Mouse (Mus musculus): ENCODE results near the gene Atxn7l2. TPM values are rescaled to one million over a fixed set of nuclear protein-coding genes. Genes with fewer than 3 reads are reported as not detected.

Atxn7l2 gene
- polyA plus RNA-seq, 1 experiment from 2014 or later, result 4.3 TPM

GRCm38 (mm10) chr3:108209946-108210770 is 576 bp downstream of the Atxn7l2 start:
- Histone ChIP-seq H3K9me3 (ENCODE audit: control insufficient read depth, low read length) (no peaks in the 10 kb centered on the region), H3K4me1 (replicated peaks; ENCODE audit: control insufficient read depth, insufficient read depth) (peaks cover 5% of the 10 kb centered on the region; the same call in 1 of the 2 replicates), H3K4me3 (ENCODE audit: low read depth, low read length) (peak overlapping the region; percentile 76), H3K27ac (replicated peaks) (peak overlapping the region; percentile 91), H3K36me3 (ENCODE audit: control insufficient read depth, insufficient read depth, low read length) (no peaks in the 10 kb centered on the region; the same call in 1 of the 2 replicates), H3K9ac (ENCODE audit: low read length) (peak overlapping the region; percentile 87), H3K4me2 (replicated peaks; ENCODE audit: low read depth) (peak overlapping the region; percentile 94), H3K27me3 (ENCODE audit: control insufficient read depth, insufficient read depth, low read length) (no peaks in the 10 kb centered on the region)
- under 1% methylated on average over 71 of the region's 72 CpGs for WGBS
- TF ChIP-seq CTCF (IDR thresholded peaks at IDR 0.05; ENCODE audit: low read depth), result no peak
- no peak for TF ChIP-seq EP300 (optimal IDR thresholded peaks at IDR 0.05)
- DNase-seq (ENCODE audit: low spot score) (peak; percentile 96), ATAC-seq (ENCODE audit: low FRiP score, low TSS enrichment) (peak; percentile 95)

GRCm38 (mm10) chr3:108209536-108209935 is 1.2 kb downstream of the Atxn7l2 start:
- Histone ChIP-seq H3K27me3 (ENCODE audit: control insufficient read depth, insufficient read depth, low read length) (no peaks in the 10 kb centered on the region), H3K36me3 (ENCODE audit: control insufficient read depth, insufficient read depth, low read length) (no peaks in the 10 kb centered on the region; the same call in 1 of the 2 replicates), H3K4me1 (replicated peaks; ENCODE audit: control insufficient read depth, insufficient read depth) (peaks cover 5% of the 10 kb centered on the region; the same call in 1 of the 2 replicates), H3K4me3 (ENCODE audit: low read depth, low read length) (peak overlapping the region; percentile 76), H3K27ac (replicated peaks) (no peak overlapping the region), H3K9ac (ENCODE audit: low read length) (peak overlapping the region; percentile 87), H3K4me2 (replicated peaks; ENCODE audit: low read depth) (peak overlapping the region; percentile 73), H3K9me3 (ENCODE audit: control insufficient read depth, low read length) (no peaks in the 10 kb centered on the region)
- 5% methylated on average over 8 of the region's 8 CpGs for WGBS
- no peak for TF ChIP-seq EP300 (optimal IDR thresholded peaks at IDR 0.05)
- no peak for TF ChIP-seq CTCF (IDR thresholded peaks at IDR 0.05; ENCODE audit: low read depth)
- no peak for ATAC-seq (ENCODE audit: low FRiP score, low TSS enrichment)
- DNase-seq (ENCODE audit: low spot score), result no peak

- Histone ChIP-seq H3K9ac (ENCODE audit: low read length) (0 out of 2 replicates have a peak overlapping the region, but pooled peaks have one; percentile 87), H3K27ac (replicated peaks) (no peak overlapping the region), H3K4me2 (replicated peaks; ENCODE audit: low read depth) (peak overlapping the region; percentile 73; the same call in 1 of the 2 replicates), H3K36me3 (ENCODE audit: control insufficient read depth, insufficient read depth, low read length) (no peaks in the 10 kb centered on the region; the same call in 1 of the 2 replicates), H3K27me3 (ENCODE audit: control insufficient read depth, insufficient read depth, low read length) (no peaks in the 10 kb centered on the region), H3K9me3 (ENCODE audit: control insufficient read depth, low read length) (no peaks in the 10 kb centered on the region), H3K4me3 (ENCODE audit: low read depth, low read length) (peak overlapping the region; percentile 76), H3K4me1 (replicated peaks; ENCODE audit: control insufficient read depth, insufficient read depth) (peaks cover 5% of the 10 kb centered on the region; the same call in 1 of the 2 replicates)
- DNase-seq (ENCODE audit: low spot score) (no peak), ATAC-seq (ENCODE audit: low FRiP score, low TSS enrichment) (no peak)
- WGBS, result 68% methylated on average over 3 of the region's 3 CpGs
- TF ChIP-seq CTCF (IDR thresholded peaks at IDR 0.05; ENCODE audit: low read depth), result no peak
- TF ChIP-seq EP300 (optimal IDR thresholded peaks at IDR 0.05), result no peak
Observed at GRCm38 (mm10) chr3:108209001-108209400, 1.7 kb downstream of the Atxn7l2 start.

GRCm38 (mm10) chr3:108206731-108207375 is 3.9 kb downstream of the Atxn7l2 start:
- 55% methylated on average over 15 of the region's 15 CpGs for WGBS
- Histone ChIP-seq H3K9ac (ENCODE audit: low read length) (no peak overlapping the region), H3K4me2 (replicated peaks; ENCODE audit: low read depth) (peak overlapping the region; percentile 14; the same call in 1 of the 2 replicates), H3K36me3 (ENCODE audit: control insufficient read depth, insufficient read depth, low read length) (no peaks in the 10 kb centered on the region; the same call in 1 of the 2 replicates), H3K27me3 (ENCODE audit: control insufficient read depth, insufficient read depth, low read length) (no peaks in the 10 kb centered on the region), H3K27ac (replicated peaks) (no peak overlapping the region), H3K4me3 (ENCODE audit: low read depth, low read length) (no peak overlapping the region), H3K4me1 (replicated peaks; ENCODE audit: control insufficient read depth, insufficient read depth) (peaks cover 5% of the 10 kb centered on the region; the same call in 1 of the 2 replicates), H3K9me3 (ENCODE audit: control insufficient read depth, low read length) (no peaks in the 10 kb centered on the region)
- TF ChIP-seq CTCF (IDR thresholded peaks at IDR 0.05; ENCODE audit: low read depth) (no peak), EP300 (optimal IDR thresholded peaks at IDR 0.05) (no peak)
- DNase-seq (ENCODE audit: low spot score) (peak; percentile 24), ATAC-seq (ENCODE audit: low FRiP score, low TSS enrichment) (no peak)

- Histone ChIP-seq H3K9ac (ENCODE audit: low read length) (no peak overlapping the region), H3K36me3 (ENCODE audit: control insufficient read depth, insufficient read depth, low read length) (no peaks in the 10 kb centered on the region; the same call in 1 of the 2 replicates), H3K4me2 (replicated peaks; ENCODE audit: low read depth) (no peak overlapping the region), H3K4me3 (ENCODE audit: low read depth, low read length) (no peak overlapping the region), H3K27me3 (ENCODE audit: control insufficient read depth, insufficient read depth, low read length) (no peaks in the 10 kb centered on the region), H3K4me1 (replicated peaks; ENCODE audit: control insufficient read depth, insufficient read depth) (peaks cover 8% of the 10 kb centered on the region; the same call in 1 of the 2 replicates), H3K9me3 (ENCODE audit: control insufficient read depth, low read length) (no peaks in the 10 kb centered on the region), H3K27ac (replicated peaks) (no peak overlapping the region)
- no peak for TF ChIP-seq CTCF (IDR thresholded peaks at IDR 0.05; ENCODE audit: low read depth)
- TF ChIP-seq EP300 (optimal IDR thresholded peaks at IDR 0.05), result no peak
- WGBS, result 90% methylated on average over 8 of the region's 8 CpGs
- ATAC-seq (ENCODE audit: low FRiP score, low TSS enrichment) (no peak), DNase-seq (ENCODE audit: low spot score) (no peak)
Observed at GRCm38 (mm10) chr3:108205601-108206000, 5.1 kb downstream of the Atxn7l2 start.
